Mouse (Mus musculus): ENCODE data around the gene Acacb. TPM values are rescaled to one million over a fixed set of nuclear protein-coding genes. Genes with fewer than 3 reads are reported as not detected.

Acacb gene
- polyA plus RNA-seq, 1 experiment from 2014 or later = 3.7 TPM

DNA sequence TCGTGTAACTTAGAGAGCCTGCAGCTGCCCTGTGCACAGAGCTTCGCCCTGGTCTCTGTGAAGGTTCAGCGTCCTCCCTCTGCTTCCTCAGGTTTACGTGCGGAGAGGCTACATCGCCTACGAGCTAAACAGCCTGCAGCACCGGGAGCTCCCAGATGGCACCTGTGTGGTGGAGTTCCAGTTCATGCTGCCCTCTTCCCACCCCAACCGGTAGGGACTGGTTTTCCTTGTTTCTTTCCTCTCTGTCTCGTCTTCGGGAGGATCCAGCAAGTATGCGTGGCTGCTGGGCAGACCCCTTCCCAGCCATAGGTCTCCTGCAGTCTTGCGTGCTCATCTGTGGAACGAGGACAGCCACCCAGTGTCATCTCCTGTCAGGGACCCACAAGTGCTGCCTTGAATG is 72.4 kb downstream of the Acacb start:
- Histone ChIP-seq H3K4me3 (ENCODE audit: low read depth, low read length) (no peak overlapping the region), H3K9ac (ENCODE audit: low read length) (no peak overlapping the region), H3K9me3 (replicated peaks; ENCODE audit: control insufficient read depth, low read length) (no peaks in the 10 kb centered on the region), H3K27me3 (replicated peaks; ENCODE audit: control insufficient read depth, insufficient read depth, low read length) (no peaks in the 10 kb centered on the region), H3K4me1 (ENCODE audit: control insufficient read depth, insufficient read depth, low read length) (no peaks in the 10 kb centered on the region), H3K4me2 (ENCODE audit: low read length) (no peak overlapping the region), H3K27ac (ENCODE audit: low read depth, low read length) (no peak overlapping the region), H3K36me3 (ENCODE audit: control insufficient read depth, insufficient read depth, low read length) (no peaks in the 10 kb centered on the region)
- no peak for ATAC-seq
- 87% methylated on average over 14 of the region's 14 CpGs for WGBS
- DNase-seq (ENCODE audit: low spot score) = no peak

DNA sequence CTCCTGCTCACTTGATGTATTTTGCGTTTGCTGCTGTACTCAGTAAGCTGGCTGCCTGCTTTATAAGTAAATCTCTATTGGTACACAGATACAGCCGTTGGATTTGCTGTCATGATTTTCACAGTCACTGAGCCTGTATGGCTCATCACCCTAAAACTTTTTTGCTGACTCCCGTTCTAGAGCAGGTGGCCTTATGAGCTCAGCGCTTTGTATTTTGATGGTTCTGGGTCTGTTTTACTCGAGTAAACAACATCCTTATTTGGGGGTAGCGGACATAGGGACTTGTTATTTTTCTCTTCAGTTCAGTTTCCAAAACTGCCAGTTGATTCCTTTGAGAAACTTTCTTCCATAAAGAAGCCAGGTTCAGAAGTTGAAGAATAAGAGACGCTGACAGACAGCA is 79.7 kb downstream of the Acacb start:
- no peak overlapping the region for H3K27ac ChIP-seq (ENCODE audit: low read depth, low read length)
- 94% methylated on average over 7 of the region's 7 CpGs for WGBS
- H3K4me3 ChIP-seq (ENCODE audit: low read depth, low read length) = no peak overlapping the region
- no peaks in the 10 kb centered on the region; the same call in 1 of the 2 replicates for H3K9me3 ChIP-seq (replicated peaks; ENCODE audit: control insufficient read depth, low read length)
- no peak overlapping the region for H3K4me2 ChIP-seq (ENCODE audit: low read length)
- H3K27me3 ChIP-seq (replicated peaks; ENCODE audit: control insufficient read depth, insufficient read depth, low read length) = no peaks in the 10 kb centered on the region
- ATAC-seq = no peak
- no peak for DNase-seq (ENCODE audit: low spot score)
- no peaks in the 10 kb centered on the region for H3K4me1 ChIP-seq (ENCODE audit: control insufficient read depth, insufficient read depth, low read length)
- H3K36me3 ChIP-seq (ENCODE audit: control insufficient read depth, insufficient read depth, low read length) = no peaks in the 10 kb centered on the region
- no peak overlapping the region for H3K9ac ChIP-seq (ENCODE audit: low read length)

DNA sequence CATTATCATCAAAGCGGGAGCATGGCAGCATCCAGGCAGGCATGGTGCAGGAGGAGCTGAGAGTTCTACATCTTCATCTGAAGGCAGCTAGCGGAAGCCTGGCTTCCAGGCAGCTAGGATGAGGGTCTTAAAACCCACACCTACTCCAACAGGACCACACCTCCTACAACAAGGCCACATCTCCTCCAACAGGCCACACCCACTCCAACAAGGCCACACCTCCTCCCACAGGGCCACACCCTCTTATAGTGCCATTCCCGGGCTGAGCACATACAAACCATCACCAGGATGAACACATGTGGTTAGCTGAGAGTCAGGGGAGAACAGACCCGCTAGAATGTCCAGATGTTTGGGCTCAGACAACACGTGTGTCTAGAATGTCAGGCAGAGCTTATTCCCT is 82.6 kb downstream of the Acacb start:
- no peak for ATAC-seq
- no peak overlapping the region for H3K4me2 ChIP-seq (ENCODE audit: low read length)
- 83% methylated on average over 5 of the region's 5 CpGs for WGBS

DNA sequence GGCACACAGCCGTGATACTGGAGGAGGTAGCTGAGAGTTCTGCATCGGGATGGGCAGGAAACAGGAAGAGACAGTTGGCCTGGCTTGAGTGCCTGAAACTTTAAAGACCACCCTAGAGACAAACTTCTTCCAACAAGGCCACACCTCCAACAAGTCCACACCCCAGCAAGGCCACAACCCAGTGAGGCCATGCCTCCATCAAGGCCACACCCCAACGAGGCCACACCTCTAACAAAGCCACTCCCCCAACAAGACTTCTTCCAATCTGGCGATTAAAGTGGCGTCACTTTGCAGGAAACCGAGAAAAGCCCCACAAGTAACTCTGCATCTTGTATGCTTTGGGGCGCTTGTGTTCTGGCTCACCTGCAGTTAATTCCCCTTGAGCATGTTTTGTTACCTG is 92.6 kb downstream of the Acacb start:
- no peaks in the 10 kb centered on the region for H3K36me3 ChIP-seq (ENCODE audit: control insufficient read depth, insufficient read depth, low read length)
- no peak overlapping the region for H3K4me3 ChIP-seq (ENCODE audit: low read depth, low read length)
- 40% methylated on average over 7 of the region's 7 CpGs for WGBS
- no peaks in the 10 kb centered on the region for H3K9me3 ChIP-seq (replicated peaks; ENCODE audit: control insufficient read depth, low read length)
- H3K4me1 ChIP-seq (ENCODE audit: control insufficient read depth, insufficient read depth, low read length) = no peaks in the 10 kb centered on the region
- DNase-seq (ENCODE audit: low spot score) (no peak), ATAC-seq (no peak)
- H3K9ac ChIP-seq (ENCODE audit: low read length) = no peak overlapping the region
- H3K4me2 ChIP-seq (ENCODE audit: low read length) = no peak overlapping the region
- H3K27ac ChIP-seq (ENCODE audit: low read depth, low read length) = no peak overlapping the region
- H3K27me3 ChIP-seq (replicated peaks; ENCODE audit: control insufficient read depth, insufficient read depth, low read length) = no peaks in the 10 kb centered on the region

More for the DNA sequence above, 82.6 kb downstream of the Acacb start:
- no peak for DNase-seq (ENCODE audit: low spot score)
- Histone ChIP-seq H3K9me3 (replicated peaks; ENCODE audit: control insufficient read depth, low read length) (no peaks in the 10 kb centered on the region; the same call in 1 of the 2 replicates), H3K4me3 (ENCODE audit: low read depth, low read length) (no peak overlapping the region), H3K27me3 (replicated peaks; ENCODE audit: control insufficient read depth, insufficient read depth, low read length) (no peaks in the 10 kb centered on the region), H3K9ac (ENCODE audit: low read length) (no peak overlapping the region), H3K4me1 (ENCODE audit: control insufficient read depth, insufficient read depth, low read length) (no peaks in the 10 kb centered on the region), H3K36me3 (ENCODE audit: control insufficient read depth, insufficient read depth, low read length) (no peaks in the 10 kb centered on the region), H3K27ac (ENCODE audit: low read depth, low read length) (no peak overlapping the region)

DNA sequence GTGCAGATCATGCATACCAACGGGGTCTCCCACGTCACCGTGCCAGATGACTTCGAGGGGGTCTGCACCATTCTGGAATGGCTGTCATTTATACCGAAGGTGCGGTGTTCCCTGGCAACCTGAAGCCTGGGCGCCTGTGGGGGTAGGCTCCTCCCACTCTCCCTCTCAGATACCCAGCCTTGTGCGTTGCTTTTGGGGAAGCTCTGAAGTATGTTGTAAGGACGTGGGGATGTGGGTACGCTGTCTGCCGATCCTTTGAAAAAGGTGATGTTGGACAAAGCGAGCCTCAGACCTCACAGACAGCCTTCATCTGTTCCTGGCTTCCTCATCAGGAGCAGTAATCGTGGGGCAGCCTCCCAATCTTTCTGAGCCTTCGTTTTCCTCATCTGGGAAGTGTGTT is 93.4 kb downstream of the Acacb start:
- Histone ChIP-seq H3K4me2 (ENCODE audit: low read length) (no peak overlapping the region), H3K9me3 (replicated peaks; ENCODE audit: control insufficient read depth, low read length) (no peaks in the 10 kb centered on the region), H3K36me3 (ENCODE audit: control insufficient read depth, insufficient read depth, low read length) (no peaks in the 10 kb centered on the region), H3K9ac (ENCODE audit: low read length) (no peak overlapping the region), H3K27ac (ENCODE audit: low read depth, low read length) (no peak overlapping the region), H3K4me1 (ENCODE audit: control insufficient read depth, insufficient read depth, low read length) (no peaks in the 10 kb centered on the region), H3K27me3 (replicated peaks; ENCODE audit: control insufficient read depth, insufficient read depth, low read length) (no peaks in the 10 kb centered on the region), H3K4me3 (ENCODE audit: low read depth, low read length) (no peak overlapping the region)
- no peak for ATAC-seq
- no peak for DNase-seq (ENCODE audit: low spot score)
- 44% methylated on average over 14 of the region's 14 CpGs for WGBS

DNA sequence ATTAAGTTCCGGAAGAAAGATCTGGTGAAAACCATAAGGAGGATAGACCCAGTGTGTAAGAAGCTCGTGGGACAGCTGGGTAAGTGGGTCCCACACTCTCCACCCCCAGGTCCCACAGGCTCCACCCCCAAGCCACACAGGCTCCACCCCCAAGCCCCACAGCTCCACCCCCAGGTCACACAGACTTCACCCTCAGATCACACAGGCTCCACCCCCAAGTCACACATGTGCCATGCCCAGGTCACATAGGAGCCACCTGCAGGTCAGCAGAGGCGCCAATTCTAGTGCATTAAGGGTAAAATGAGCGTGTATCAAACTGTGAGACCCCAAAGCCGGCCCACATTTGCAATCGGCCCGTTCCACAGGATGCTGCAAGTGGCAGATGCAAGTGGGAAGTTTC is 100.1 kb downstream of the Acacb start:
- WGBS = 76% methylated on average over 7 of the region's 7 CpGs
- Histone ChIP-seq H3K36me3 (ENCODE audit: control insufficient read depth, insufficient read depth, low read length) (no peaks in the 10 kb centered on the region), H3K9me3 (replicated peaks; ENCODE audit: control insufficient read depth, low read length) (no peaks in the 10 kb centered on the region), H3K27me3 (replicated peaks; ENCODE audit: control insufficient read depth, insufficient read depth, low read length) (no peaks in the 10 kb centered on the region), H3K4me2 (ENCODE audit: low read length) (no peak overlapping the region), H3K4me3 (ENCODE audit: low read depth, low read length) (no peak overlapping the region), H3K9ac (ENCODE audit: low read length) (no peak overlapping the region), H3K27ac (ENCODE audit: low read depth, low read length) (no peak overlapping the region), H3K4me1 (ENCODE audit: control insufficient read depth, insufficient read depth, low read length) (peaks cover 2% of the 10 kb centered on the region; the same call in 1 of the 2 replicates)
- ATAC-seq (no peak), DNase-seq (ENCODE audit: low spot score) (no peak)

DNA sequence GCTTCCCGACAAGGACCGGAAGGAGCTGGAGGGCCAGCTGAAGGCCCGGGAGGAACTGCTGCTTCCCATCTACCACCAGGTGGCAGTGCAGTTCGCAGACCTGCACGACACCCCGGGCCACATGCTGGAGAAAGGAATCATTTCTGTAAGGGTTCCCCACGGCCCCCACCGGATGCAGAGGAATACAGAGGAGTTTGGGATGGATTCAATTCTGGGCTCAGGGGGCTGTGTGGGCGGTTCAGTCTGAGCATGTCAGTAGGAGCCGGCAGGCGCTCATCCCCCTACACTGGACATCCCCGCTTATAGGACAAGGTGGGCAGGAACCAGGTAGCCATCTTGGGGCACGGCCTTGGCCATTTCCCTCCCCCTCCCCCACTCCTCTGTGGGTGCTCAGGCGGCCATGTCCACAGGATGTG is 101.8 kb downstream of the Acacb start:
- Histone ChIP-seq H3K36me3 (ENCODE audit: control insufficient read depth, insufficient read depth, low read length) (no peaks in the 10 kb centered on the region), H3K4me3 (ENCODE audit: low read depth, low read length) (no peak overlapping the region), H3K27ac (ENCODE audit: low read depth, low read length) (no peak overlapping the region), H3K9ac (ENCODE audit: low read length) (peak overlapping the region; percentile 45), H3K4me1 (ENCODE audit: control insufficient read depth, insufficient read depth, low read length) (peaks cover 2% of the 10 kb centered on the region; the same call in 1 of the 2 replicates), H3K4me2 (ENCODE audit: low read length) (peak overlapping the region; percentile 35; the same call in 1 of the 2 replicates), H3K9me3 (replicated peaks; ENCODE audit: control insufficient read depth, low read length) (no peaks in the 10 kb centered on the region), H3K27me3 (replicated peaks; ENCODE audit: control insufficient read depth, insufficient read depth, low read length) (no peaks in the 10 kb centered on the region)
- DNase-seq (ENCODE audit: low spot score) = peak; percentile 88
- ATAC-seq = peak; percentile 70
- 13% methylated on average over 14 of the region's 14 CpGs for WGBS

DNA sequence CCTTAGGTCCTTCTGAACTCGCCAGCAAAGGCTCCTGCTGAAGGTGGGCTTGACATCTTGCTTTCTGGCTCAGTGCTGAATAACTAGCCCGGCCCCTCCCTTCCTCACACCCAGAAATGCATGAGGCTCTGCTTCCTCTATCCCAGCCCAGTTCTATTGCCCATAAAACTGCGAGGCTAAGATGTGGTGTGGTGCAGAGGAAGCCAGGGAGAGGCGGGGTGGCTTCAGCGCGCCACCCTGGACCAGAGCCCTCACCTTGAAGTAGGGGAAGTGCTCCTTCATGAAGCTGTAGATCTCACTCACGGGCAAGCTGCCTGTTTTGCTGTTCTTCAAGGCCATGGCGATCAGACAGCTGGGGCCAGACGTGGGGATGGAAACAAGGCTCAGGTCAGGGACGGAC is 113.2 kb downstream of the Acacb start:
- no peak for ATAC-seq
- H3K27me3 ChIP-seq (replicated peaks; ENCODE audit: control insufficient read depth, insufficient read depth, low read length) = no peaks in the 10 kb centered on the region
- WGBS = 82% methylated on average over 10 of the region's 10 CpGs
- no peak overlapping the region for H3K4me3 ChIP-seq (ENCODE audit: low read depth, low read length)
- H3K4me2 ChIP-seq (ENCODE audit: low read length) = no peak overlapping the region
- H3K36me3 ChIP-seq (ENCODE audit: control insufficient read depth, insufficient read depth, low read length) = no peaks in the 10 kb centered on the region
- H3K27ac ChIP-seq (ENCODE audit: low read depth, low read length) = no peak overlapping the region
- H3K4me1 ChIP-seq (ENCODE audit: control insufficient read depth, insufficient read depth, low read length) = peaks cover 4% of the 10 kb centered on the region; the same call in 1 of the 2 replicates
- H3K9me3 ChIP-seq (replicated peaks; ENCODE audit: control insufficient read depth, low read length) = no peaks in the 10 kb centered on the region
- no peak for DNase-seq (ENCODE audit: low spot score)
- no peak overlapping the region for H3K9ac ChIP-seq (ENCODE audit: low read length)

DNA sequence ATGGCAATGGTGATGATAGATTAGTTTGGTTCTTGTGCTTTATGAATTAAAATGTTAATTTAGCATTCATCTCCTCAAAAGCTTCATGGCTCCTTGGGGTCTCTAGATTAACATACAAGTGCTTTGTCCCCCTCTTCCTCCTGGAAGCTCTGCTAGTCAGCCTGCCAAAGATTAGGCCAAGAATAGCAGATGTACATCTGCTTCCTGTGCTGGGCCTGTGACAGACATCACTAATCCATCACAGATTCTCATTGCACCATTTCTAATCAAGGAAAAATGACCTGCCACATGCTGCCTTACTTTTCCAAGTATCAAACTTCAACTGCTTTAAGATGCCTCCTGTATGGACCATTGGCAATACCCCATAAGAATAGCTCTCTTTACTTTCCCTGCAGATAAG is 115.2 kb downstream of the Acacb start:
- DNase-seq (ENCODE audit: low spot score) = no peak
- Histone ChIP-seq H3K9me3 (replicated peaks; ENCODE audit: control insufficient read depth, low read length) (no peaks in the 10 kb centered on the region), H3K27ac (ENCODE audit: low read depth, low read length) (no peak overlapping the region), H3K9ac (ENCODE audit: low read length) (no peak overlapping the region), H3K4me2 (ENCODE audit: low read length) (no peak overlapping the region), H3K36me3 (ENCODE audit: control insufficient read depth, insufficient read depth, low read length) (no peaks in the 10 kb centered on the region), H3K4me1 (ENCODE audit: control insufficient read depth, insufficient read depth, low read length) (peaks cover 4% of the 10 kb centered on the region; the same call in 1 of the 2 replicates), H3K4me3 (ENCODE audit: low read depth, low read length) (no peak overlapping the region), H3K27me3 (replicated peaks; ENCODE audit: control insufficient read depth, insufficient read depth, low read length) (no peaks in the 10 kb centered on the region)
- ATAC-seq = no peak

Data from forebrain, embryonic 14.5 days (tissue).